Mouse (Mus musculus): Measurements from ENCODE around the gene a. TPM values are rescaled to one million over a fixed set of nuclear protein-coding genes. Genes with fewer than 3 reads are reported as not detected.

a gene
- polyA plus RNA-seq, 1 experiment from 2014 or later: 0.33 TPM

GRCm38 (mm10) chr2:155091743-155092075 is 300.5 kb downstream of the a start:
- H3K4me2 ChIP-seq: no peak overlapping the region
- H3K9me3 ChIP-seq (replicated peaks): no peaks in the 10 kb centered on the region
- no peak for ATAC-seq (ENCODE audit: low FRiP score)
- H3K4me1 ChIP-seq: 0 out of 2 replicates have a peak, but pooled peaks cover 2% of the 10 kb centered on the region
- WGBS: 87% methylated on average over 3 of the region's 3 CpGs
- H3K4me3 ChIP-seq (replicated peaks): no peak overlapping the region
- no peaks in the 10 kb centered on the region for H3K36me3 ChIP-seq
- H3K27ac ChIP-seq (replicated peaks): no peak overlapping the region
- H3K9ac ChIP-seq (replicated peaks): no peak overlapping the region
- no peaks in the 10 kb centered on the region for H3K27me3 ChIP-seq (replicated peaks)

- H3K36me3 ChIP-seq: no peaks in the 10 kb centered on the region
- 70% methylated on average over 4 of the region's 4 CpGs for WGBS
- no peak overlapping the region for H3K9ac ChIP-seq (replicated peaks)
- no peak overlapping the region for H3K4me3 ChIP-seq (replicated peaks)
- H3K4me1 ChIP-seq: 0 out of 2 replicates have a peak, but pooled peaks cover 2% of the 10 kb centered on the region
- no peak overlapping the region for H3K4me2 ChIP-seq
- H3K27me3 ChIP-seq (replicated peaks): no peaks in the 10 kb centered on the region
- no peaks in the 10 kb centered on the region for H3K9me3 ChIP-seq (replicated peaks)
- ATAC-seq (ENCODE audit: low FRiP score): no peak
- no peak overlapping the region for H3K27ac ChIP-seq (replicated peaks)
Measured at GRCm38 (mm10) chr2:155093418-155093817, 302.2 kb downstream of the a start.

GRCm38 (mm10) chr2:155098720-155099380 is 307.6 kb downstream of the a start:
- Histone ChIP-seq H3K4me1 (no peaks in the 10 kb centered on the region), H3K4me3 (replicated peaks) (no peak overlapping the region), H3K36me3 (no peaks in the 10 kb centered on the region), H3K9ac (replicated peaks) (no peak overlapping the region), H3K27me3 (replicated peaks) (no peaks in the 10 kb centered on the region), H3K9me3 (replicated peaks) (no peaks in the 10 kb centered on the region), H3K27ac (replicated peaks) (no peak overlapping the region), H3K4me2 (no peak overlapping the region)
- ATAC-seq (ENCODE audit: low FRiP score): no peak
- 77% methylated on average over 9 of the region's 9 CpGs for WGBS

GRCm38 (mm10) chr2:155099421-155099820 is 308.2 kb downstream of the a start:
- Histone ChIP-seq H3K9me3 (replicated peaks) (no peaks in the 10 kb centered on the region), H3K9ac (replicated peaks) (no peak overlapping the region), H3K36me3 (no peaks in the 10 kb centered on the region), H3K27ac (replicated peaks) (no peak overlapping the region), H3K27me3 (replicated peaks) (no peaks in the 10 kb centered on the region), H3K4me3 (replicated peaks) (no peak overlapping the region), H3K4me1 (no peaks in the 10 kb centered on the region), H3K4me2 (no peak overlapping the region)
- no peak for ATAC-seq (ENCODE audit: low FRiP score)
- 45% methylated on average over 7 of the region's 7 CpGs for WGBS

GRCm38 (mm10) chr2:155099994-155100795 is 309.0 kb downstream of the a start:
- Histone ChIP-seq H3K4me3 (replicated peaks) (no peak overlapping the region), H3K4me2 (no peak overlapping the region), H3K36me3 (no peaks in the 10 kb centered on the region), H3K9ac (replicated peaks) (no peak overlapping the region), H3K27ac (replicated peaks) (no peak overlapping the region), H3K9me3 (replicated peaks) (no peaks in the 10 kb centered on the region), H3K4me1 (no peaks in the 10 kb centered on the region), H3K27me3 (replicated peaks) (no peaks in the 10 kb centered on the region)
- WGBS: 80% methylated on average over 14 of the region's 14 CpGs
- ATAC-seq (ENCODE audit: low FRiP score): no peak

Other genes with a start within 250 kb of the a start
- gene 1700003F12Rik, start 244.3 kb upstream of the a start, polyA plus RNA-seq (2015; fragmentation: Nextera tagmentation; extraction: Ambion mirVana): 1.3 and 1.9 TPM in 2 replicates
- gene Actl10, start 239.6 kb upstream of the a start, polyA plus RNA-seq (2015; fragmentation: Nextera tagmentation; extraction: Ambion mirVana): 0.31 and 0.63 TPM in 2 replicates
- 16.0 and 19.6 TPM in 2 replicates for gene Necab3, start 232.5 kb upstream of the a start, polyA plus RNA-seq (2015; fragmentation: Nextera tagmentation; extraction: Ambion mirVana)
- 3.4 and 7.4 TPM in 2 replicates for gene E2f1, start 221.5 kb upstream of the a start, polyA plus RNA-seq (2015; fragmentation: Nextera tagmentation; extraction: Ambion mirVana)
- gene Pxmp4, start 187.7 kb upstream of the a start, polyA plus RNA-seq (2015; fragmentation: Nextera tagmentation; extraction: Ambion mirVana): 18.1 and 22.9 TPM in 2 replicates
- 2.1 and 2.3 TPM in 2 replicates for gene Zfp341, start 178.1 kb upstream of the a start, polyA plus RNA-seq (2015; fragmentation: Nextera tagmentation; extraction: Ambion mirVana)
- 0.35 and 0.55 TPM in 2 replicates for gene 4930519P11Rik, start 178.0 kb upstream of the a start, polyA plus RNA-seq (2015; fragmentation: Nextera tagmentation; extraction: Ambion mirVana)
- gene Chmp4b, start 139.7 kb upstream of the a start, polyA plus RNA-seq (2015; fragmentation: Nextera tagmentation; extraction: Ambion mirVana): 29.6 and 31.5 TPM in 2 replicates
- gene Gm14214, start 21.4 kb upstream of the a start, polyA plus RNA-seq (2015; fragmentation: Nextera tagmentation; extraction: Ambion mirVana): not detected in 2 replicates
- gene Raly, start 306 bp upstream of the a start, polyA plus RNA-seq (2015; fragmentation: Nextera tagmentation; extraction: Ambion mirVana): 26.2 and 28.2 TPM in 2 replicates
- gene Eif2s2, start 101.5 kb downstream of the a start, polyA plus RNA-seq (2015; fragmentation: Nextera tagmentation; extraction: Ambion mirVana): 70.2 and 71.1 TPM in 2 replicates
- gene Gm14226, start 226.9 kb downstream of the a start, polyA plus RNA-seq (2015; fragmentation: Nextera tagmentation; extraction: Ambion mirVana): 0.29 and 0.47 TPM in 2 replicates